Mouse (Mus musculus): ENCODE results near the gene Ikzf2. TPM values are rescaled to one million over a fixed set of nuclear protein-coding genes. Genes with fewer than 3 reads are reported as not detected.

The Ikzf2 gene
- polyA plus RNA-seq, 1 experiment, result 0.18 TPM

- no peaks in the 10 kb centered on the region for H3K79me2 ChIP-seq (ENCODE audit: control insufficient read depth, insufficient read depth)
- no peak overlapping the region for H3ac ChIP-seq (ENCODE audit: control insufficient read depth, insufficient read length, low read depth)
- TF ChIP-seq MAX (IDR thresholded peaks at IDR 0.05) (no peak), FOSL1 (IDR thresholded peaks at IDR 0.05; ENCODE audit: insufficient read depth, low read length, poor library complexity, severe bottlenecking) (no peak), CTCF (IDR thresholded peaks at IDR 0.05; ENCODE audit: control insufficient read depth, insufficient read depth, insufficient read length) (no peak), CEBPB (IDR thresholded peaks at IDR 0.05; ENCODE audit: low read depth) (no peak), MYOD1 (IDR thresholded peaks at IDR 0.05; ENCODE audit: control insufficient read depth, insufficient read length, low read depth) (no peak), USF1 (IDR thresholded peaks at IDR 0.05; ENCODE audit: low read depth) (no peak), MYOG (IDR thresholded peaks at IDR 0.05; ENCODE audit: control insufficient read depth, extremely low read depth, insufficient read length) (no peak)
- H3K36me3 ChIP-seq (ENCODE audit: control insufficient read depth, insufficient read depth), result no peaks in the 10 kb centered on the region
- no peaks in the 10 kb centered on the region for H3K27me3 ChIP-seq (ENCODE audit: control insufficient read depth, insufficient read depth, insufficient read length)
- no peak overlapping the region for H3K4me3 ChIP-seq (ENCODE audit: insufficient read depth, poor library complexity, severe bottlenecking)
- no peaks in the 10 kb centered on the region for H3K79me3 ChIP-seq (ENCODE audit: low read depth)
These were observed 191.0 kb downstream of the Ikzf2 start for GRCm38 (mm10) chr1:69496055-69496454.

- H3K27me3 ChIP-seq (ENCODE audit: control insufficient read depth, insufficient read depth, insufficient read length), result no peaks in the 10 kb centered on the region
- no peak overlapping the region for H3ac ChIP-seq (ENCODE audit: control insufficient read depth, insufficient read length, low read depth)
- no peaks in the 10 kb centered on the region for H3K79me2 ChIP-seq (ENCODE audit: control insufficient read depth, insufficient read depth)
- no peaks in the 10 kb centered on the region for H3K36me3 ChIP-seq (ENCODE audit: control insufficient read depth, insufficient read depth)
- H3K4me3 ChIP-seq (ENCODE audit: insufficient read depth, poor library complexity, severe bottlenecking), result no peak overlapping the region
- TF ChIP-seq MYOD1 (IDR thresholded peaks at IDR 0.05; ENCODE audit: control insufficient read depth, insufficient read length, low read depth) (no peak), FOSL1 (IDR thresholded peaks at IDR 0.05; ENCODE audit: insufficient read depth, low read length, poor library complexity, severe bottlenecking) (no peak), CEBPB (IDR thresholded peaks at IDR 0.05; ENCODE audit: low read depth) (no peak), MYOG (IDR thresholded peaks at IDR 0.05; ENCODE audit: control insufficient read depth, extremely low read depth, insufficient read length) (no peak), CTCF (IDR thresholded peaks at IDR 0.05; ENCODE audit: control insufficient read depth, insufficient read depth, insufficient read length) (no peak), USF1 (IDR thresholded peaks at IDR 0.05; ENCODE audit: low read depth) (no peak)
- H3K79me3 ChIP-seq (ENCODE audit: low read depth), result no peaks in the 10 kb centered on the region
These were observed 193.6 kb downstream of the Ikzf2 start for GRCm38 (mm10) chr1:69493309-69494047.

DNA sequence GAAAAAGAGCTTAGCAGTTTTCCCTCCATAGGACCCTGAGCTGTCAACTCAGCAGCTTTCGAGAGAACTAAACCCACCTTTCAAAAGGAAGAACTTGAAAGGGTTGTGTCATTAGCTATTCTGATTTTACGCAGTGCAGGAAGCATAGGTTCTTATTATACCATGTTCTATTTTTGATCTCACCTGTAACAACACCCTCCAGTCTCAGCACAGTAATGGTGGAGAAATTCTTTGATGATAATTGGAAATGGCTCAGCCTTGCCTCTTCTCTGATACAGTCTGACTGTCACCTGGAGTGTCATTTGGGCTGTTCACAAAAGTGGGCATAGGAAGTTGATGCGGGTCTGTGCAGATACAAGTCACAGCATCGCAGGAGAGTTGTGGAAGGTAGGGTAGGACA, 195.0 kb downstream of the Ikzf2 start:
- H3K79me2 ChIP-seq (ENCODE audit: control insufficient read depth, insufficient read depth), result no peaks in the 10 kb centered on the region
- no peaks in the 10 kb centered on the region for H3K79me3 ChIP-seq (ENCODE audit: low read depth)
- TF ChIP-seq MAX (IDR thresholded peaks at IDR 0.05) (no peak), USF1 (IDR thresholded peaks at IDR 0.05; ENCODE audit: low read depth) (no peak), MYOD1 (IDR thresholded peaks at IDR 0.05; ENCODE audit: control insufficient read depth, insufficient read length, low read depth) (no peak), MYOG (IDR thresholded peaks at IDR 0.05; ENCODE audit: control insufficient read depth, extremely low read depth, insufficient read length) (no peak), FOSL1 (IDR thresholded peaks at IDR 0.05; ENCODE audit: insufficient read depth, low read length, poor library complexity, severe bottlenecking) (no peak), CEBPB (IDR thresholded peaks at IDR 0.05; ENCODE audit: low read depth) (no peak), CTCF (IDR thresholded peaks at IDR 0.05; ENCODE audit: control insufficient read depth, insufficient read depth, insufficient read length) (no peak)
- H3K27me3 ChIP-seq (ENCODE audit: control insufficient read depth, insufficient read depth, insufficient read length), result no peaks in the 10 kb centered on the region
- H3ac ChIP-seq (ENCODE audit: control insufficient read depth, insufficient read length, low read depth), result no peak overlapping the region
- H3K4me3 ChIP-seq (ENCODE audit: insufficient read depth, poor library complexity, severe bottlenecking), result no peak overlapping the region
- no peaks in the 10 kb centered on the region for H3K36me3 ChIP-seq (ENCODE audit: control insufficient read depth, insufficient read depth)

GRCm38 (mm10) chr1:69489026-69489425, 198.0 kb downstream of the Ikzf2 start:
- Histone ChIP-seq H3K27me3 (ENCODE audit: control insufficient read depth, insufficient read depth, insufficient read length) (no peaks in the 10 kb centered on the region), H3K79me3 (ENCODE audit: low read depth) (no peaks in the 10 kb centered on the region), H3K4me3 (ENCODE audit: insufficient read depth, poor library complexity, severe bottlenecking) (no peak overlapping the region), H3K36me3 (ENCODE audit: control insufficient read depth, insufficient read depth) (no peaks in the 10 kb centered on the region), H3ac (ENCODE audit: control insufficient read depth, insufficient read length, low read depth) (no peak overlapping the region), H3K79me2 (ENCODE audit: control insufficient read depth, insufficient read depth) (no peaks in the 10 kb centered on the region)
- TF ChIP-seq FOSL1 (IDR thresholded peaks at IDR 0.05; ENCODE audit: insufficient read depth, low read length, poor library complexity, severe bottlenecking) (no peak), MAX (IDR thresholded peaks at IDR 0.05) (no peak), MYOG (IDR thresholded peaks at IDR 0.05; ENCODE audit: control insufficient read depth, extremely low read depth, insufficient read length) (no peak), USF1 (IDR thresholded peaks at IDR 0.05; ENCODE audit: low read depth) (no peak), CTCF (IDR thresholded peaks at IDR 0.05; ENCODE audit: control insufficient read depth, insufficient read depth, insufficient read length) (no peak), CEBPB (IDR thresholded peaks at IDR 0.05; ENCODE audit: low read depth) (no peak), MYOD1 (IDR thresholded peaks at IDR 0.05; ENCODE audit: control insufficient read depth, insufficient read length, low read depth) (no peak)

DNA sequence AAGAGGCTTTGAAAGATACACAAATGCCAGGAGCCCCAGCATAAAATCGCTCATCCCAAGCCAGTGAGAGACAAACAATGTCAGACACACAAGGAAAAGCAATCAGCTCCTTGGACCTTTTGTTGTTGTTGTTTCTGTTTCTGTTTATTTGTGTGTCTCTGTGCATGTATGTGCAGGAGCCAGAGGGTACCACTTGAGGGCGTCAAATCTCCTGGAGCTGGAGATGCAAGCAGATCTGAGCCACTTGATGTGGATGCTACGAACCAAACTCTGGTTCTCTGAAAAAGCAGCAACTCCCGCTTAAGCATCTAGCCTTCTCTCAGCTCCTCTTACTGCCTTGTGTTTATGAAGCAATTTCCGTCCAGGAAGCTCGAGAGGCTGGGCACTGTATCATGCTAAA, 198.4 kb downstream of the Ikzf2 start:
- TF ChIP-seq CEBPB (IDR thresholded peaks at IDR 0.05; ENCODE audit: low read depth) (no peak), MYOD1 (IDR thresholded peaks at IDR 0.05; ENCODE audit: control insufficient read depth, insufficient read length, low read depth) (no peak), USF1 (IDR thresholded peaks at IDR 0.05; ENCODE audit: low read depth) (no peak), MYOG (IDR thresholded peaks at IDR 0.05; ENCODE audit: control insufficient read depth, extremely low read depth, insufficient read length) (no peak), MAX (IDR thresholded peaks at IDR 0.05) (no peak), FOSL1 (IDR thresholded peaks at IDR 0.05; ENCODE audit: insufficient read depth, low read length, poor library complexity, severe bottlenecking) (no peak), CTCF (IDR thresholded peaks at IDR 0.05; ENCODE audit: control insufficient read depth, insufficient read depth, insufficient read length) (no peak)
- H3K27me3 ChIP-seq (ENCODE audit: control insufficient read depth, insufficient read depth, insufficient read length), result no peaks in the 10 kb centered on the region
- H3K4me3 ChIP-seq (ENCODE audit: insufficient read depth, poor library complexity, severe bottlenecking), result no peak overlapping the region
- no peaks in the 10 kb centered on the region for H3K36me3 ChIP-seq (ENCODE audit: control insufficient read depth, insufficient read depth)
- H3ac ChIP-seq (ENCODE audit: control insufficient read depth, insufficient read length, low read depth), result no peak overlapping the region
- H3K79me3 ChIP-seq (ENCODE audit: low read depth), result no peaks in the 10 kb centered on the region
- H3K79me2 ChIP-seq (ENCODE audit: control insufficient read depth, insufficient read depth), result no peaks in the 10 kb centered on the region

Other genes with a start within 250 kb of the Ikzf2 start
- gene Spag16, start 139.7 kb upstream of the Ikzf2 start, polyA plus RNA-seq (2012; fragmentation: generic; extraction: Trizol), result not detected

Data from C2C12 (cell line).